Mouse (Mus musculus): Measurements from ENCODE around the gene Mnt. TPM values are rescaled to one million over a fixed set of nuclear protein-coding genes. Genes with fewer than 3 reads are reported as not detected.
A peak's percentile ranks its signal among the peaks of the same experiment; 100 is the strongest.

Gene Mnt
- polyA plus RNA-seq, 1 experiment from 2014 or later: 2.6 TPM

- Histone ChIP-seq H3K9me3 (ENCODE audit: control insufficient read depth, low read length) (no peaks in the 10 kb centered on the region), H3K27ac (replicated peaks) (no peak overlapping the region), H3K9ac (ENCODE audit: low read length) (no peak overlapping the region), H3K4me2 (replicated peaks; ENCODE audit: low read depth) (no peak overlapping the region), H3K4me3 (ENCODE audit: low read depth, low read length) (no peak overlapping the region), H3K4me1 (replicated peaks; ENCODE audit: control insufficient read depth, insufficient read depth) (peaks cover 3% of the 10 kb centered on the region; the same call in 1 of the 2 replicates), H3K27me3 (ENCODE audit: control insufficient read depth, insufficient read depth, low read length) (no peaks in the 10 kb centered on the region), H3K36me3 (ENCODE audit: control insufficient read depth, insufficient read depth, low read length) (peaks cover 6% of the 10 kb centered on the region; the same call in 1 of the 2 replicates)
- no peak for ATAC-seq (ENCODE audit: low FRiP score, low TSS enrichment)
- no peak for DNase-seq (ENCODE audit: low spot score)
- 92% methylated on average over 19 of the region's 19 CpGs for WGBS
- TF ChIP-seq EP300 (optimal IDR thresholded peaks at IDR 0.05): no peak
Measured at GRCm38 (mm10) chr11:74839860-74840715, 9.4 kb downstream of the Mnt start.

- Histone ChIP-seq H3K36me3 (ENCODE audit: control insufficient read depth, insufficient read depth, low read length) (peaks cover 6% of the 10 kb centered on the region; the same call in 1 of the 2 replicates), H3K9me3 (ENCODE audit: control insufficient read depth, low read length) (no peaks in the 10 kb centered on the region), H3K4me2 (replicated peaks; ENCODE audit: low read depth) (no peak overlapping the region), H3K4me1 (replicated peaks; ENCODE audit: control insufficient read depth, insufficient read depth) (peaks cover 3% of the 10 kb centered on the region; the same call in 1 of the 2 replicates), H3K27ac (replicated peaks) (no peak overlapping the region), H3K9ac (ENCODE audit: low read length) (no peak overlapping the region), H3K27me3 (ENCODE audit: control insufficient read depth, insufficient read depth, low read length) (no peaks in the 10 kb centered on the region), H3K4me3 (ENCODE audit: low read depth, low read length) (no peak overlapping the region)
- 77% methylated on average over 8 of the region's 8 CpGs for WGBS
- DNase-seq (ENCODE audit: low spot score) (no peak), ATAC-seq (ENCODE audit: low FRiP score, low TSS enrichment) (no peak)
- TF ChIP-seq CTCF (IDR thresholded peaks at IDR 0.05; ENCODE audit: low read depth): no peak
- no peak for TF ChIP-seq EP300 (optimal IDR thresholded peaks at IDR 0.05)
Measured at GRCm38 (mm10) chr11:74840739-74841138, 10.0 kb downstream of the Mnt start.

- Histone ChIP-seq H3K27me3 (ENCODE audit: control insufficient read depth, insufficient read depth, low read length) (no peaks in the 10 kb centered on the region), H3K4me3 (ENCODE audit: low read depth, low read length) (no peak overlapping the region), H3K4me2 (replicated peaks; ENCODE audit: low read depth) (no peak overlapping the region), H3K9ac (ENCODE audit: low read length) (no peak overlapping the region), H3K9me3 (ENCODE audit: control insufficient read depth, low read length) (no peaks in the 10 kb centered on the region), H3K4me1 (replicated peaks; ENCODE audit: control insufficient read depth, insufficient read depth) (peaks cover 3% of the 10 kb centered on the region; the same call in 1 of the 2 replicates), H3K36me3 (ENCODE audit: control insufficient read depth, insufficient read depth, low read length) (peaks cover 6% of the 10 kb centered on the region; the same call in 1 of the 2 replicates), H3K27ac (replicated peaks) (no peak overlapping the region)
- no peak for ATAC-seq (ENCODE audit: low FRiP score, low TSS enrichment)
- WGBS: 79% methylated on average over 9 of the region's 9 CpGs
- no peak for TF ChIP-seq EP300 (optimal IDR thresholded peaks at IDR 0.05)
- TF ChIP-seq CTCF (IDR thresholded peaks at IDR 0.05; ENCODE audit: low read depth): no peak
- no peak for DNase-seq (ENCODE audit: low spot score)
Measured at GRCm38 (mm10) chr11:74841366-74841765, 10.6 kb downstream of the Mnt start.

- H3K27ac ChIP-seq (replicated peaks): no peak overlapping the region
Measured at GRCm38 (mm10) chr11:74842045-74842444, 11.3 kb downstream of the Mnt start.

GRCm38 (mm10) chr11:74842656-74843434, 12.1 kb downstream of the Mnt start:
- Histone ChIP-seq H3K9me3 (ENCODE audit: control insufficient read depth, low read length) (no peaks in the 10 kb centered on the region), H3K9ac (ENCODE audit: low read length) (no peak overlapping the region), H3K27ac (replicated peaks) (no peak overlapping the region), H3K4me2 (replicated peaks; ENCODE audit: low read depth) (no peak overlapping the region), H3K27me3 (ENCODE audit: control insufficient read depth, insufficient read depth, low read length) (no peaks in the 10 kb centered on the region), H3K4me3 (ENCODE audit: low read depth, low read length) (no peak overlapping the region), H3K36me3 (ENCODE audit: control insufficient read depth, insufficient read depth, low read length) (0 out of 2 replicates have a peak, but pooled peaks cover 6% of the 10 kb centered on the region), H3K4me1 (replicated peaks; ENCODE audit: control insufficient read depth, insufficient read depth) (no peaks in the 10 kb centered on the region; the same call in 1 of the 2 replicates)
- DNase-seq (ENCODE audit: low spot score) (peak; percentile 15), ATAC-seq (ENCODE audit: low FRiP score, low TSS enrichment) (no peak)
- TF ChIP-seq EP300 (optimal IDR thresholded peaks at IDR 0.05) (no peak), CTCF (IDR thresholded peaks at IDR 0.05; ENCODE audit: low read depth) (no peak)
- 85% methylated on average over 17 of the region's 22 CpGs for WGBS

More at GRCm38 (mm10) chr11:74842045-74842444, 11.3 kb downstream of the Mnt start:
- ATAC-seq (ENCODE audit: low FRiP score, low TSS enrichment) (no peak), DNase-seq (ENCODE audit: low spot score) (peak; percentile 15)
- Histone ChIP-seq H3K36me3 (ENCODE audit: control insufficient read depth, insufficient read depth, low read length) (0 out of 2 replicates have a peak, but pooled peaks cover 6% of the 10 kb centered on the region), H3K4me3 (ENCODE audit: low read depth, low read length) (no peak overlapping the region), H3K9ac (ENCODE audit: low read length) (no peak overlapping the region), H3K27me3 (ENCODE audit: control insufficient read depth, insufficient read depth, low read length) (no peaks in the 10 kb centered on the region), H3K4me1 (replicated peaks; ENCODE audit: control insufficient read depth, insufficient read depth) (peaks cover 3% of the 10 kb centered on the region; the same call in 1 of the 2 replicates), H3K4me2 (replicated peaks; ENCODE audit: low read depth) (no peak overlapping the region), H3K9me3 (ENCODE audit: control insufficient read depth, low read length) (no peaks in the 10 kb centered on the region)
- WGBS: 85% methylated on average over 13 of the region's 13 CpGs
- TF ChIP-seq CTCF (IDR thresholded peaks at IDR 0.05; ENCODE audit: low read depth) (no peak), EP300 (optimal IDR thresholded peaks at IDR 0.05) (no peak)

Measured in stomach, postnatal 0 days (tissue).